Mouse (Mus musculus) E14TG2a.4 (cell line): Measurements from ENCODE around the gene Ceacam19.

Experiments used
- CTCF ChIP-seq: conservative IDR thresholded peaks from 2 replicates; pipeline ENCODE4 v1.5.1; 2014; ENCODE audit warnings: low read length
- NANOG ChIP-seq: IDR thresholded peaks from 2 replicates; pipeline ENCODE4 v1.6.1; 2014; ENCODE audit warnings: borderline replicate concordance, low read length, mixed read lengths
- POU5F1 ChIP-seq: IDR thresholded peaks from 2 replicates; pipeline ENCODE4 v1.6.1; 2014; ENCODE audit warnings: low read length, borderline replicate concordance

DNA sequence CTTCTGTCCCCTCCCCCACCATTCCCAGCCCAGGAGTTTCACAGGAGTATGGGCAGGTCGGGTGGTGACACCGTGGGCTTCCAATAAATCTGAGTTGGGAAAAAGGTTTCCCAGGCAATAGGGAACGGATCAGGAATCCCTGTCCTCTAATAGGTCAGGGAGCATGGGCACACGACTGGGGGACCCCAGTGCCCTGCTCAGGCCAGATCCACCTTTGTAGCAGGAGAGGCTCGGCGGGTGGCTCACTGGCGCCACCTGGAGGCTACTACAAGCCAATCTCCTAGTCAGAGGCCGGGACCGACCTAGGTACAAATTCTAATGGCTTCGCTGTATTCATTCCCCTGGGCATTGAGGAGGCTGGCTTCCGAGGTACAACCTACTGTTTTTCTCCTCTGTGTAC lies 44.2 kb downstream of the Ceacam19 start:
- TF ChIP-seq CTCF = peak; percentile 74
- no peak for TF ChIP-seq NANOG
- no peak for TF ChIP-seq POU5F1
